Mouse (Mus musculus) embryonic facial prominence, embryonic 11.5 days (tissue): ENCODE results near the gene Esp6. TPM values are rescaled to one million over a fixed set of nuclear protein-coding genes. Genes with fewer than 3 reads are reported as not detected.

Experiments
- ATAC-seq: fragments of 200-750 bp; cut with Nextera tagmentation; replicated peaks from 2 replicates; pipeline ENCODE4 v1.8.0; 2017; ENCODE audit warnings: low read depth; ENCODE audit not compliant: insufficient number of reproducible peaks, low FRiP score, low TSS enrichment
- DNase-seq: peaks from one replicate; pipeline ENCODE4 v3.0.0-alpha.2; 2015; ENCODE audit warnings: low spot score
- H3K27ac ChIP-seq: fragments of 300-500 bp; sonication (generic); replicated peaks from 2 replicates; pipeline ENCODE4 v1.5.1; 2014; ENCODE audit warnings: mild to moderate bottlenecking, low read depth, low read length, control low read depth
- H3K27me3 ChIP-seq: fragments of 300-500 bp; sonication (generic); 2 replicates; pipeline ENCODE4 v1.6.1; 2014; ENCODE audit warnings: mild to moderate bottlenecking, low read length, moderate library complexity, mixed read lengths; ENCODE audit not compliant: control insufficient read depth, insufficient read depth
- H3K36me3 ChIP-seq: fragments of 300-500 bp; sonication (generic); replicated peaks from 2 replicates; pipeline ENCODE4 v1.6.1; 2014; ENCODE audit warnings: low read depth, mild to moderate bottlenecking, low read length, moderate library complexity, mixed read lengths; ENCODE audit not compliant: control insufficient read depth, insufficient read depth
- H3K4me1 ChIP-seq: fragments of 300-500 bp; sonication (generic); 2 replicates; pipeline ENCODE4 v1.6.1; 2014; ENCODE audit warnings: low read length, mixed read lengths; ENCODE audit not compliant: control insufficient read depth, insufficient read depth
- H3K4me2 ChIP-seq: fragments of 300-500 bp; sonication (generic); 2 replicates; pipeline ENCODE4 v1.6.1; 2014; ENCODE audit warnings: low read depth, mild to moderate bottlenecking, control low read depth, low read length, moderate library complexity
- H3K4me3 ChIP-seq: fragments of 300-500 bp; sonication (generic); 2 replicates; pipeline ENCODE4 v1.5.1; 2014; ENCODE audit warnings: low read depth, low read length, control low read depth
- H3K9ac ChIP-seq: fragments of 300-500 bp; sonication (generic); replicated peaks from 2 replicates; pipeline ENCODE4 v1.6.1; 2014; ENCODE audit warnings: mild to moderate bottlenecking, control low read depth, low read length
- H3K9me3 ChIP-seq: fragments of 300-500 bp; sonication (generic); replicated peaks from 2 replicates; pipeline ENCODE4 v1.6.1; 2016; ENCODE audit warnings: mild to moderate bottlenecking, low read length, inconsistent platforms, mixed read lengths; ENCODE audit not compliant: control insufficient read depth
- polyA plus RNA-seq: library from polyadenylated mRNA; unstranded; fragments of >200 nt; fragmentation: Nextera tagmentation; extraction: Ambion mirVana; gene quantifications from 2 replicates; pipeline ENCODE4 v1.2.1, GENCODE M21; 2014

The Esp6 gene
- polyA plus RNA-seq, 1 experiment from 2014 or later = not detected

DNA sequence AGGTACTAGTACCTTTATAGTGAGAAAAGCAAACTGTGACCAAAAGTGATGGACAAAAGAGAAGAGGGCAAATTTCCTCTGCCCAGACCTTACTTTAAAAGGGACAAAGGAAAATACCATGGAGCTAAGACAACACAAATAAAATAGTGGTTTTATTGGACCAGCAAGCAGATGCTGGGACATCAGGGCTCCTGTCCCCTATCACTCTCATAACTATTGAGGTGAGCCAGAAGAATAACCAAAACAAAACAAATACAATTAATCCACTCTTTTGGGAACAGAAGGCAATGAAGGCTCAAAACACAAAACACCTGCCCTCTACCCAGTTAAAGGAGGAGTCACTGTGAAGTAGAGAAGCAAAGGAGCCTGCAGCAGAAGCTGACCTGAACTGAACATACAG, 37.0 kb downstream of the Esp6 start, which contains the start of gene Esp4:
TSS of gene Esp4 (plus strand) at position 301 of the 400 bp plus-strand sequence.
- DNase-seq (no peak), ATAC-seq (no peak)
- H3K4me2 ChIP-seq = no peak within 1 kb of the TSS
- H3K36me3 ChIP-seq = no peaks in the 10 kb centered on the region
- H3K4me1 ChIP-seq = no peaks in the 10 kb centered on the region
- H3K9me3 ChIP-seq = no peaks in the 10 kb centered on the region
- H3K9ac ChIP-seq = no peak within 1 kb of the TSS
- H3K4me3 ChIP-seq = no peak within 1 kb of the TSS
- no peak within 1 kb of the TSS for H3K27ac ChIP-seq
- no peaks in the 10 kb centered on the region for H3K27me3 ChIP-seq

Other genes with a start within 250 kb of the Esp6 start
- gene Crisp1, start 242.3 kb upstream of the Esp6 start, polyA plus RNA-seq = not detected in 2 replicates
- not detected in 2 replicates for gene Esp8, start 41.5 kb upstream of the Esp6 start, polyA plus RNA-seq
- gene Esp4, start 37.1 kb downstream of the Esp6 start, polyA plus RNA-seq = not detected in 2 replicates
- not detected in 2 replicates for gene Esp3, start 70.6 kb downstream of the Esp6 start, polyA plus RNA-seq
- gene Esp1, start 165.6 kb downstream of the Esp6 start, polyA plus RNA-seq = not detected in 2 replicates
- gene Crisp2, start 245.5 kb downstream of the Esp6 start, polyA plus RNA-seq = not detected in 2 replicates
- gene Rhag, start 249.6 kb downstream of the Esp6 start, polyA plus RNA-seq = 6.5 and 6.7 TPM in 2 replicates